Mouse (Mus musculus): Measurements from ENCODE around the gene Gulp1. TPM values are rescaled to one million over a fixed set of nuclear protein-coding genes. Genes with fewer than 3 reads are reported as not detected.

The Gulp1 gene
- polyA plus RNA-seq, 1 experiment from 2014 or later: 2.3 TPM

GRCm38 (mm10) chr1:44720785-44721410 lies 169.6 kb downstream of the Gulp1 start:
- no peak for DNase-seq (ENCODE audit: low spot score)

GRCm38 (mm10) chr1:44741256-44741655 lies 189.9 kb downstream of the Gulp1 start:
- no peak for DNase-seq (ENCODE audit: low spot score)

- no peak for DNase-seq (ENCODE audit: low spot score)
Measured at GRCm38 (mm10) chr1:44745711-44746110, 194.4 kb downstream of the Gulp1 start.

DNA sequence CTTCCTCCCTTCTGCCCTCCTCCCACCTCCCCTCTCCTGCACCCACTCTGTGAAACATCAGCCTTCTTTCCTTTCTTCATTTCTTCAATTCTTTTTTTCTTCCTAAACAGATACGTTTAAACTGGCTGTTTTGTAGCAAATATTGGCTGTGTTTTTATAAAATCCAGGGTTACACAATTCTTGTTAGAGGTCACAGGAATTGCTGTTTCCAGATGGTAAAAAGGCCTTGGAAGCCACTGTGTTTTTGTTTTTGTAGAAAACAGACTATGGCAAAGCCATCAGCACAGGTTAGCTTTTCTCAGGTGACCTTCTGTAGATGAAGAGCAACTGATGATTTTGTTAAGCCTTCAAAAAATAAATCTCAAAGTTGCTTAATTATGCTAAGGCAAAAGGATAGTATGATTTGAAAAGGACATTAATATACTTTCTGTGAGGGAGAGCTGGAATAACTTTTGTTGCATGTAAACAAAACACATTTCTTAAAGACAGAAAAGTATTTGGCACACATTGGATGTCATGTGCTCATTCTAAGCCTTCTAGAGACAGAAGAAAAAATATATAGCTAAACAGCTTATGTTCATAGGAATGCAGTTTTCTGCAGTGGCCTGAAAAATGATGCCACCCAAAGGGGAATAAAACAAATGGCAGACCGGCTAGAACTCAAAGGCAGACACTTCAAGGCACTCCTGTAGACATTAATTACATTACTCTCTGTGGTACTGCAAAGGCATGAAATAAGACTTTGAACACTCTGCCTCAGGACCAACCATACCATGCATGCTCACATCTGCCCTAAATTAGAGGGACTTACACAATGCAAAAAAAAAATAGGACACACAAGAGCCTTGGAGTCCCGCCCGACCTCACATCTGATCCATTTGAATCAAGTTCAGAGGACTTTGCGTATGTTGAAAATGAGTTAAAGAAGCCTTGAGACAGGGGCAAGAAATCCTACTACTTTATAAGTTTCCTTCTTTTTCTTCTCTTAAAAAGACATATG lies 199.7 kb downstream of the Gulp1 start:
- no peak for DNase-seq (ENCODE audit: low spot score)

DNA sequence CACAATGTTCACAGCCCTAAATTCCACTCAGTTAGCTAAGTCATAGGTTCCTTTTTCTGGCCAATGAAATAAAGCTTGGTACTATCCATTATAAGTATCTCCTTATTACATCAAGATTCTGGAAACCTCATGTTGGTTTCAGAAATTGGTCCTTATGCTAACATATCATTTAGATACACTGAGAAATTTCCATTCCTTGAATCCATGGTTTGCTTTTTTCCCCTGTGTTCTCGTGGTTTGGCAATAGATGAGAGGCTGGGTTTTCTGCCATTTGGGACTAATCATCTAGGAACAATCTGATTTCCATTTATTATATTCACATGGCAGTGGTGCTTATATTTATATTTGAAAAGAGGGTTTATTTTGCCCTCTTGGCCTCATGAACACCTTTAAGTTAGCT lies 226.9 kb downstream of the Gulp1 start:
- no peak for DNase-seq (ENCODE audit: low spot score)

DNA sequence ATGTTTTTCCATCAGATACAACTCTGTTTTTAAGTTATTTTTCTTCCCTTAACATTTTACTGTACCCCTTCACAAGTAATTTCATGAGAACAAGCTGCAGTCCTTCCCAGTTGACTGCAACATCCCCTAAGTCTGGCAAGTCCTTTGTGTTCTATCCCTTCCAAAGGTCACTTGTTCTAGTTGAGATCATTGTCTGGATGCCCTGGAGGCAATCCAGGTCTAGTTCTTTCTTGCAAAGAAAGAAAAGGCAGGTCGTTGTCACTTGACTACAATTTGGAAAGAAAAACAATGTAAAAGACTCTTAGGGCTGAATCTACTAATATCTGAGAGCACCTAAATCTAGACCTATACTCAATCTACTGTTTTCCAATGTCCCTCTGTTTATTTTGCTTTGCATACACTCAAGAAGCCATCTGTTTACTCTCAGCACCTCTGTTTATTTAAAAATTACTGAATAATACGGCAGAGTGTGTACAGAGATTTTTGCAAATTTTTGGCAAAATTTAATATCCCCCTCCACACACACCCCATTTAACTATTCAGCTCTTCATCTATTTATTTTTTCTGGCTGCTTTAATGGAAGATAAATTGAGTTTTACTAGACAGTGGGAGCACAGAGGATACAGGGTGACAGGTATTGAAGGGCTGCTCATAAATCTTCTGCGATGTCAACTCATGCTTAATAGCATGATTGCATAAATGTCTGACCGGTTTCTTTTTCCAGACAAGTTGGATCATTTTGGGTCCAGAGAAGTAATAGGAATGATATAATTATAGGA lies 252.5 kb downstream of the Gulp1 start:
- no peak for DNase-seq (ENCODE audit: low spot score)

DNA sequence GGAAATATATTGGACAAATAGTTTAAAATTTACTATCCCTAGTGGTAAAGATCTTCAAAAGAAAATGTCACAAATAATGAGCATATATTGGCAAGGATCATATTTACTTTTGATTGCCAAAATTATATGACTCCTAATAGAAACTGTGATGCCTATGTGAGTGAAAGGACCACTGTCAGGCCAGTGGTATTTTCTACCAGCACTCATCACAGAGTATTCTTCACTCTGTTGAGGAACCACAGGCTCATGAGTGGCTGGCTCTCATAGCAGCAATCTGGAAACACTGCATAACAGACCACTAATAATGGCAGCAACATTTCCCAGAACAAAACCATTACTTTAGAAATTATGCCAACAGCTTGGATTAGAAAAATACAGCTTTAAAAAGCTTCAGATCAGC lies 255.1 kb downstream of the Gulp1 start:
- no peak for DNase-seq (ENCODE audit: low spot score)

DNA sequence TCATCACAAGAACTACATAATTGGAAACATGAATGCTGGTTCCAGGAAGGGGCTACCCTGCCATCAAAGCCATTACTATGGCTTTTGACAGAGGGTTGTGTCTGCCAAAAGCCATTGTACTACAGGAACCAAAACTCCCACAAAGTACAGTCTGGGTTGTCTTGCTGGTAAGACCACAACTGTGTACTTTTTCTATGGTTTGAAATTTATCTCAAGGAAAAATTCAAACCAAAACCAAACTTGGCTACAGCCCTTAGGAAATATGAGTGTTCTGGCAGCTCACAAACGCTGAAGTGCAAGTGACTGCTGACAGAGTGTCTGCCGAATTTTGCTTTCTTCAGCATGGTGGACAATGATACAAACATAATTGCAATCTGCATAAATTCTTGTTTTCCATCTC lies 259.0 kb downstream of the Gulp1 start:
- DNase-seq (ENCODE audit: low spot score): no peak

GRCm38 (mm10) chr1:44833934-44834333 lies 282.6 kb downstream of the Gulp1 start:
- DNase-seq (ENCODE audit: low spot score): no peak
